Mouse (Mus musculus): Measurements from ENCODE around the gene Gm8300.
"Not testable (repeated sequence)": the region's sequence is repeated elsewhere in the genome, so short reads cannot be mapped to it uniquely, and the experiment has no call there.

DNA sequence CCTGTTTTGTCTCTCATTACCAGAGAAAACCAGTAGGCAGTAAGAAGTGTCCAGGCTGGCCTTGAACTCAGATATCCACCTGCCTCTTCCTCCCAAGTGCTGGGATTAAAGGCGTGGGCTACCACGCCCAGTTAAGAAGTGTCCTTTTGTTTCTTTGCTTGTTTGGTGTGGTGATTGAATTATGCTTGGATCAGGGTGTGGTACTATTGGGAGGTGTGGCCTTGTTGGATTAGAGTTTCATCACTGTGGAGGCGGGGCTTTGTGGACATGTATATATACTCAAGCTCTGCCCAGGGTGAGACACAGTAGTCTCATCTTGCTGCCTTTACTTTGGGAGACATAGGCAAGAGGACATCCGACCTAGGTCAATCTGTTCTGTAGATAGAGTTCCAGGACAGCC lies at the start of gene Gm8300:
- not testable (repeated sequence) for TF ChIP-seq CTCF (IDR thresholded peaks at IDR 0.05); POLR2A (IDR thresholded peaks at IDR 0.05; ENCODE audit: insufficient read depth, low read depth, low read length); EP300 (IDR thresholded peaks at IDR 0.05; ENCODE audit: insufficient read depth, low read depth, low read length)
